Mouse (Mus musculus): ENCODE data around the gene Lrmda. TPM values are rescaled to one million over a fixed set of nuclear protein-coding genes. Genes with fewer than 3 reads are reported as not detected.

Gene Lrmda
- total RNA-seq, 2 experiments from 2014 or later = 20.9 to 27.0 TPM

DNA sequence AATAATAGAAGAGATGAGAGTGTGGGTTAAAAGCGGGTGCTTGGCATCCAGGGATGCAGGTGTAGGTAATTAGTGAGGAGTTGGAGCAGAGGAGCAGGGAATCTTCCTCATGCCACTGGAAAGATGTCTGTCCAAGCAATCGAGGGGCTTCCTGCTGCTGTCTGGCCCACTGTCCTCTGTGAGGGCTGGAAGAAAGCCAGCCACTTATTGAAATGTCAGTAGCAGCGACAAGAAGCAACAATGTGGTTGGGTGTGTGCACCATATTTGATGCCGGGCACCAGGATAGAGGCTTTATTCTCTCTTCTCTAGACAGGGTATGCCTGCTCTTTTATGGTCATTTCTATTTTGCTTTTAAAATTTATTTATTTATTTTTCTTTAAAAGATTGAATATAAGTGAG is 451.5 kb downstream of the Lrmda start:
- no peak for ATAC-seq (replicated peaks; ENCODE audit: poor library complexity)

DNA sequence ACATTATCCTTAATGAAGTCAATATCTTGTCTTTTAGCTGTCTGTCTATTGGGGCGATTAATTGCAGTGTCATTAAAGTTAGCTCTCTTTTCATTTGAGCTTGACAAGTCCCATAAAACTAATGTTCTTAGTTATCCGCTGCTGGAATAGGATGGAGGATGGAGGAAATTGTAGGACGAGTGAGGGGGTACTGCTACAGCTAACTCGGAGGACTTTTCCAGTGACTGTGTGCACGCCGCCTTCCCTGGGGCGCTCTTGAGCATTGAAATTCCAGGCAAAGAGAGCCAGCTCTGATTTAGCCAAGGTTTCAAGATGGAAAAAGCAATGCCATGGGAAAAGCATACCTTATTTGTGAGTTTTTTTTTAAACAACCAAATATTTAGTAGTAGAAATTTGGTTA is 453.9 kb downstream of the Lrmda start:
- ATAC-seq (replicated peaks; ENCODE audit: poor library complexity) = no peak

- no peak for ATAC-seq (replicated peaks; ENCODE audit: poor library complexity)
Measured at GRCm38 (mm10) chr14:22473991-22474390, 454.5 kb downstream of the Lrmda start.

DNA sequence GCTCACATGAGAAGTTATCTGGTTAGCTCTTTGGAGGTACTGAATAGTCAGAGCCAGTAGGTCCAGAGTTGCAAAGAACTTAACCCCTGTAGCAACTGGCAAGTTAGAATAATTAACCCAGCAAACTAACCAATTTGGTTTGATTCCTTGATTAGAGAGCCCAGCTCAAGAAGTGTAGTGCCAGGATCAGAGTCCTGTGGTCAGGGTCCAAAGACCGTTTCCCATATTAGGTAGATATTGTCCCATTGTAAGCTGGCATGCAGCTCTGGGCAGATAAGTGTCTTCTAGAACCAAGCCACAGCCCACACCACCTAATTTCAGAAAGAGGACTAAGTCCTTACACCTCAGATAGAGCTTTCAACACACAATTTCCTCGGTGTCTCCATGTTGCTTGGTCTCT is 473.8 kb downstream of the Lrmda start:
- no peak for ATAC-seq (replicated peaks; ENCODE audit: poor library complexity)

DNA sequence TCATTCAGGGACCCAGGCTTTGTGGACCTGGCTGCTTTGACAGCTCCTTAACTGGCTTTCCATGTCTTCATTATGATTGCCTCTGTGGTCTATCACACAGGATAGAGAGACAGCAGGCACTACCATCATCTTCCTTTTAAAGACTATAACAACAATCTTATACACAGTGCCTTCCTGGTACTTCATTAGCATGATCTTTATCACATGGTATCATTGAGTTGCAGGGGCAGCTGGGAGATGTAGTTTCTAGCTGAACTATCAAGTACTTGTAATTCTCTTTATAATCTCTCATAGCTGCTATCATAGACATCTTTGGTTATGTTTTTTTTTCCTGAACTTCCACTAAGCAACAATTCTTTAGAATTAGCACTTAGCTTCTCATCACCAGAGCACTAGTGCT is 474.8 kb downstream of the Lrmda start:
- ATAC-seq (replicated peaks; ENCODE audit: poor library complexity) = no peak

DNA sequence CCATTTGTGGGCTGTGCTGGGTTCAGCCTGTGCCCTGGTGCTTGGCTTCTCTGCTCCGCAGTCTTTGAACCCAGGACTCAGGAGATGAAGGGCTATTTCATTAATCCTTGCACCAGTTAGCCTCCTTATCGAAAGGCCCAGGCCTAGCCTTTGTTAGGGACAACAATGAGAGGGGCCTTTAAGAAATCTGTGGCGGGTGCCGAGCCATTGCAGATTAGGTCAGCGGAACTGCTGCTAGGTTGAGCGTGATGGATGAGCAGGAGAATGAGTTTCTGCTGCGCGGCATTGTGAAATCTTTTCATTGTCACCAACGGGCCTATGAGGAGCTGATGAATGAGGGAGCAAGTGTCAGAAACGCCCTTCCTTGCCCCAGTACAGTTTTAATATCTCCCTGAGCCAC is 475.4 kb downstream of the Lrmda start:
- no peak for ATAC-seq (replicated peaks; ENCODE audit: poor library complexity)

DNA sequence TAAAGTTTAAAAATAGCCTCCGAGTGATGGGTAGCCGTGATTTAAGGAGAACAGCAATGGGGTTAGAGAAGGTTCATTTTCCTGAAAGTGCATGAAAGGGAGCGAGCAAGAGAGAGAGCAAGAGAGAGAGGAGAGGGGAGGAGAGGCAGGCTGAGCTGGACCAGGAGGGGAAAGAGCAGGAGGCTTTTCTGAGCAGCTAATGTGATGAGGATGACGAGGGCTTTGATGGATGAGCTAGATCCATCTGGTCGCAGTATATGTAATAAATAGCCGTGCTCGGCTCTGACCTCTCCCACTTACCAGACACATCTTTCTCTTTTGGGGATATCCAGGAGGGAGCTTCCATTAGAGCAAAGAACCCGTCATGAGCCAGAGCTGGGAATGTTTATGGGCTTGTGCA is 475.8 kb downstream of the Lrmda start:
- no peak for ATAC-seq (replicated peaks; ENCODE audit: poor library complexity)

DNA sequence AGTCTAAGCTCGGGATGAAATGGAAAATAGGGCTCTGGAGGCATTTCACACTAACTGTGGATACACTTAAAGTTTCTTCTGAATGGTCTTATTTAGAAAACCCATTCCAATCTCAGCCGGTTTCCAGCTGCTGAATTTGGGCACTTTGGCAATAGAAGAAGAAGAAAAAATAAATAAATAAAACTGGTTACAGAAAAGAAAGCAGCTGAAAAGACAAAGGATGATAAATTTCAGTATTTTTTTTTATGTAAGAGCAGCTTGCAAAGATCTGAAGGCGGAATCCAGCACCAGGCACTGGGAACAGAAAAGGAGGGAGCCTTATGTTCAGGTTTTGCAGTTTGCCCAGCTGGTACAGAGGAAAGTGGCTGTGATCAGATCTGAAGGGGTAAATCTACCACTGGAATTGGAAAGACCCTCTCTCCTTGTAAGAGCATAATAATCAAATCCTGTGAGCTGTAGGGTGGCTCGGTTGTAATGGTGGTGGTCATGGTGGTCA is 478.2 kb downstream of the Lrmda start:
- no peak for ATAC-seq (replicated peaks; ENCODE audit: poor library complexity)

DNA sequence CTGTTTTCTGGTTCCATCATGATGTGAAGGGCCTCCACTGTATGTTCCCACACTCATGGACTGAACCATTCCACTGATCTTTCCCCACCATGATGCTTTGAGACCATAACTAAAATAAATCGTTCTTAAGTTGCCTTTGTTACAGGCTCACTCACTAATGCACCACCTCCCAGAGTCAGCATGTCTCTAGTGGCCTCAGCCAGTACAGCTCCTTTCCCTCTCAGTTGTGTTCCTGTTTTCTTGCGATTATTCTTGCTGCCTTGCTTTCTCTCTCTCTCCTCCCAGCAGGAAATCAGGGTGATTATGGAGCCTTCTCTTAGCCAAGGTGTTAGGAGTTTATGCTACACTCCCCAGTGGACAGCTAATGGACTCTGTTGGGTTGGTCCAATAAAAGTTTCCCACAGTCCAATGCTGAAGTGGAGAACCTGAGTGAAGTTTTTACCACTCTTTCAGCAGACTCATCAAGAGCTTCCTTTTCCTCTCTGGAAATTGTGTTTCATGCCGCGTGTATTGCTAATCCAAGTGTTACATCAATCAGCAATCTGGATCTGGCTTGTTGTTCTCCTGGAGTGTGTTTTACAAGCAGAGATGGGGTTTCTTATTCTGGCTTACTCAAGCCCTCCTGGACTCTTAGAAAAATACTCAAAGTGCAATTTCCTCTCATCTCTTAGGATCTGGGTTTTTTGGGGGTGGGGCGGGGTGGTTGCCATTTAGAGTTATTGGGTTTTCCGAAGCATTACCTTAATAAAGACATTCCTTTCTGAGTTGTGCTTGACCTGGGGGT is 490.4 kb downstream of the Lrmda start:
- ATAC-seq (replicated peaks; ENCODE audit: poor library complexity) = no peak

DNA sequence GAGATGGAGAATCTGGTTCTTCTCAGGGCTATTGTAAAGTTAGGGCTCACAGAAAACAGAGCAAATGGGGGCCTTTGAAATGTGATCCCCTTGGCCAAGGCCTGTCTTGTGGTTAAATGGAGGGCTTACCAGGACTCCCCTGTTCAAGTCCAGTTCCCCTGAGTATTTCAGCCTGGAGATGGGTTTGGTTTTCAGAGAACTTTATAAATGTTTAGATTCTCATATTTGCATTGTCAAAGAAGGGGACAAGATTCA is 490.9 kb downstream of the Lrmda start:
- ATAC-seq (replicated peaks; ENCODE audit: poor library complexity) = no peak

DNA sequence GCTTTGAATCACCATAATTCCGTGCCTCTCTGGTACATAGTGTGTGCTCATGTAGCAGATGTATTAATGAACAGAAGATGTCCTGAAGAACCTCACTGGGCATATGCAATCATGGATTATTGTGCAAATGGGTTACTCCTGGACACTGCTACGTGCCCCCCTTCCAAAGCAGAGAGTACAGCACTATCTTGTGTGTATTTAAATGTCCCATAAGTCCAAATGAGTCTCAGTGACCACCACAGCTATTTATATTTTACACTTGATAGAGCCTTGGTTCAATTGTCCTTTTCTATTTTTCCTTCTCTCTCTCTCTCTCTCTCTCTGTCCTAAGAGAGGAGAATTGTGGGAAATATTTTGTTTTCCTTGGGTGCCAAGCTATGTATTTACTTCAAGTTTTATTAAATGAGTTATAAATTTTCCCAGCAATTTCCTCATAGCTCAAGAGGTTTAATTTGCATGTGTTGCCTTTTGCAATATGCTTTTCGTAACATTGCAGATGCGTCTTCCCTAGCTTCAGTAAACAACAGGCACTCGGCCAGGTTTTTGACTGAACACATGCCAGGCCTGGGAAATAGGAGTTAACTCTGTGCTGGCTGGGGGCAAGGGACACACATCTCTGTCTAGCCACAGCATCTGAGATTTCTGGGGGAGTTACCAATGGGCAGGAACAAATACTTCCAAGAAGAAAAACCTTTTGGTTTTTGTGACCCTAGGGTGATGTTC is 495.0 kb downstream of the Lrmda start:
- no peak for ATAC-seq (replicated peaks; ENCODE audit: poor library complexity)

DNA sequence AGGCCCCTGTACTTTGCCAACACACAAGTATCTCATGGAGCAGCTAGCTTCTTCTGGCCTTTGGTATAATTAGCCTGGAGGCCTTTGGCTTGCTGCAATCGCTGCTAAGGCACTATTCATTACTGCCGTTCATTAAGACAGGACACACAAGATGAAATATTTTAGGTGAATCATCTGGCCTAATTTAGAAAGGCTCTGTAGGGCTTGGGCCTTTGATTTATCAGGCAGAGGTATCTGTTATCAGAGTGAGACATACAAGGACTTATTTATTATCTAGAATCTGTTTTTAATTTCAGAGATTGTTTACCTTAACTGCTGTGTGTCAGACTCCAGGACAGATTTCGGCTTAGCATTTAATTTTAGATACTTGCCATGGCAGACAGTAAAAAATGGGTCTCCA is 511.2 kb downstream of the Lrmda start:
- no peak for ATAC-seq (replicated peaks; ENCODE audit: poor library complexity)

- ATAC-seq (replicated peaks; ENCODE audit: poor library complexity) = no peak
Measured at GRCm38 (mm10) chr14:22533501-22533900, 514.0 kb downstream of the Lrmda start.

- no peak for ATAC-seq (replicated peaks; ENCODE audit: poor library complexity)
Measured at GRCm38 (mm10) chr14:22545887-22546675, 526.6 kb downstream of the Lrmda start.

DNA sequence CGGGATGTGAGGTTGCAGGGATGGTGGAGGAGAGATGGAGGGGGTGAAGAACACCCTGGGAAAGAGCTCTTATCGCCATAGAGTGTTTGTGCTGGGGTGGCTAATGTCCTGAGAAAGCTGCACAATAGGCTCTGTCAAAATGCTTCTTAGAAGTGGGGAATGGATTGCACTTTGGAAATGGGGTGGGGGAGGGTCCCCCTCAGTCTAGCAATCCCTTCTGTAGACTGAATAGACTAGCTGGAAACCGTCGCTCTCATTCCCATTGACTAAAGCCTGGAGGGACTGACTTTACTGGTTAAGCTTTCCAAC is 527.1 kb downstream of the Lrmda start:
- ATAC-seq (replicated peaks; ENCODE audit: poor library complexity) = no peak

- no peak for ATAC-seq (replicated peaks; ENCODE audit: poor library complexity)
Measured at GRCm38 (mm10) chr14:22548286-22548685, 528.8 kb downstream of the Lrmda start.

GRCm38 (mm10) chr14:22549166-22549565 is 529.7 kb downstream of the Lrmda start:
- ATAC-seq (replicated peaks; ENCODE audit: poor library complexity) = no peak

DNA sequence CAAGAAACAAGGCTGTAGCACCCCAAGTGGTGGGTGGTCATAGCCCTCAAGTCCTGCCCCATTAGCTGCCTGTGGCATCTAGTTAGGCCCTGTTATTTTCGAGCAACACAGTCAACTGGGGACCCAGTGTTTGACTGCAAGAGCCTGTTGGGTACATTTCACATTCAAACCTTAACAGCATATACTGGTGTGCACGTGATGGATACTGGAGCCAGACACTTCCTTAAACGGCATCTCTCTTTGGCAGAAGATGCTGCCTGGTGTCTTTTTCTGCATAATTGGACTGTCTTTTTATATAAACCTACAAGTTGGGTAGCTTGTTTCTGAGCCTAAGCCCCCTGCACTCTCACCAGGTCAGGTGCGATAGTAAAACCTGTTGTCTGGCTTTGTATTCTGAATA is 532.8 kb downstream of the Lrmda start:
- no peak for ATAC-seq (replicated peaks; ENCODE audit: poor library complexity)

GRCm38 (mm10) chr14:22552841-22553240 is 533.3 kb downstream of the Lrmda start:
- ATAC-seq (replicated peaks; ENCODE audit: poor library complexity) = no peak

DNA sequence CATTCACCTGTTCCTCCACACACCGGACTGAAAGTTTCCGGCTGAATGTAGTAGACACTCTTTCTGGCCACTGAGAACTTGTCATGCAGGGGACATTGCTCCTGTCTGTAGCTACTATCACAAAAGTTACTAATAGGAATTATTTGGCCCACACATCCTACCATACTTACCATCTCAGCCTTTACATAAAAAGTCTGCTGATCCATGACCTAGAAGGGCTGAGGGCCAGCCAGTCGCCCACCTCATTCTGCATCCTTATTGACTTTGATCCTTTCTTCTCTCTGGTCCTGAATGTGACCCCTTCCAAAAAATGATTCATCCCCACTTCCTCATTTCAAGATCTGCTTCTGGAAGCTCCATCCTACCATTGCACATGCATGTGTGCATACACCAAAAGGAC is 534.2 kb downstream of the Lrmda start:
- no peak for ATAC-seq (replicated peaks; ENCODE audit: poor library complexity)

GRCm38 (mm10) chr14:22572486-22572885 is 553.0 kb downstream of the Lrmda start:
- no peak for ATAC-seq (replicated peaks; ENCODE audit: poor library complexity)

GRCm38 (mm10) chr14:22573585-22573984 is 554.1 kb downstream of the Lrmda start:
- no peak for ATAC-seq (replicated peaks; ENCODE audit: poor library complexity)
